Mouse (Mus musculus): ENCODE measurements around the gene Tbc1d22a. TPM values are rescaled to one million over a fixed set of nuclear protein-coding genes. Genes with fewer than 3 reads are reported as not detected.

The Tbc1d22a gene
- polyA plus RNA-seq, 1 experiment = 30.9 TPM

DNA sequence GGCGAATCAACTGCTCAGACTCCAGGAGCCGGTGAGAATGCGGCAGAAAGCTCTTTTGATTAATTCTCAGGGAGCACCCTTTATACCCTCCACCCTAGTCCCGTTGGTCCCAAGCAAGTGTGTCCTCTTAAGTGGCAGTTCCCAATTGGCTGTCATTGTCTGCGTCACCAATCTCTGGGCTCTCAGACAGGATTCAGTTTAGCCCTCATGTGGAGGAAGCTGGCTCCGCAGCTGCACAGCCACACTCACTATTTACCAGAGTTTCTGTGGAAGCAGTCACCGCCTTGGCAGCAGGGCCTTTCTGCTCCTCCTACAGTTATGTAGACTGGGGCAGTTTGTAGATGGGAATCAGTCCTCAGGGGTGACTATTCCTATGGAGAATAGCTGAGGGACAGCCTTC, 256.9 kb downstream of the Tbc1d22a start:
- 87% methylated on average over 7 of the region's 7 CpGs for WGBS
- DNase-seq (ENCODE audit: low read depth, low spot score) = no peak

GRCm38 (mm10) chr15:86473473-86473872, 259.2 kb downstream of the Tbc1d22a start:
- 72% methylated on average over 11 of the region's 11 CpGs for WGBS
- DNase-seq (ENCODE audit: low read depth, low spot score) = no peak

DNA sequence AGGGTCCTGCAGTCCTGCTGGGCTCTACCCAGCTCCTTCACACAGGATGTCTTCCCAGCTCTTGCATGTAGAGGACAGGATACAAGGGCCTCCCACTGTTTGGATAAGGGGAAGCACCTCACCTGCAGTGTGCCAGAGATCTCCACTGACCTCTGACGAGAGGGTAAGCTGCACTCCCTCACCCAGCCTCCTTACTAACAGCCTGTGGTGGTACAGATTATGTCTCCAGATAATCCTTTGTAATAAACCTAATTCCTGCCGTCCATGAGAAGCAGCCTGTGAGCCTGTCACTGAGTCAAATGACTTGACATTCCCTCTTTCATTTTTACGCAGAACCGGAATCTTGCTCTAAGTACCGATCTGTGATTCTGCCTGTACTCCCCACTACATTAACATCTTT, 260.7 kb downstream of the Tbc1d22a start:
- WGBS = 70% methylated on average over 5 of the region's 5 CpGs
- no peak for DNase-seq (ENCODE audit: low read depth, low spot score)

DNA sequence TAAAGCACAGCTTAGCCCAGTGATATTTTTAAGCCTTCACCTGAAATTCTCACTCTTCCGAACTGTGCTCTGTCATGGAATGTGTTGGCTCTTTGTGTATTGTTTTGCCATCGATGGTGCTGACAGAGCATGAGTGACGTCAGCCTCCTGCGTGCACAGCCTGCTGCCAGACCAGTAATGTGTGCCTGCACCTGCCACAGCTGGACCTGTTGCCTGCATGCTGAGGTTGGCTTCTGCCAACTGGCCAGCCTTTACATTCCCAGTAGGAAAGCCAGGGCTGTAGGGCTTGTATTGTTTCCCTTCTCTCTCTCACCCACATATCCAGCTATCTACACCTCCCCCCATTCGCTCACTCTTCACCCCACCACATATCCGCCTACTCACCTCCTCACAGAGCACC, 262.2 kb downstream of the Tbc1d22a start:
- 80% methylated on average over 6 of the region's 6 CpGs for WGBS
- DNase-seq (ENCODE audit: low read depth, low spot score) = no peak

GRCm38 (mm10) chr15:86477032-86477431, 262.8 kb downstream of the Tbc1d22a start:
- 47% methylated on average over 6 of the region's 6 CpGs for WGBS
- DNase-seq (ENCODE audit: low read depth, low spot score) = no peak

DNA sequence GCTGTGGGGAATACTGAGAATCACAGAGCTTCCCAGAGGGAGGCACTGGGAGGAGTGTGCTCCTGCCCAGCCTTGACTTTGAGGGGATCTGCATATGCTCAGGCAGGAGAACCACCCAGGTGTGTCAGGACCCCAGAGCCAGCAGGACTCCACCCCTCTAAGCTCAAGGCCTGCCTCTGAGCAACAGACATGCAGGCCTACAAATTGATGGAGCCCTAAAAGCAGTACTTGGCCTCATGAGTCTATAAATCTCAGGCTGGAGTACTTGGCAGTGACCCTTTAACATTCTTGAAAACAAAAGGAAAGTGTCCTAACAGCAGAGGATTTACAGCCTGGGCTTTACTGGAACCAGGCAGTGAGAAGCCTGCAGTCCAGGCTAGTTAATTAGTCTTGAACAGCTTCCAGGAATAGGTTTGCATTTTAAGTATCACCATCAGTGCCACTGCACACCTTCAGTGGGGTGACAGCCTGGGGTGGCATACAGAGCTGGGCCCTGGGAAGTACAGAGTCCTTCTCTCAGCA, 263.3 kb downstream of the Tbc1d22a start:
- DNase-seq (ENCODE audit: low read depth, low spot score) = no peak

- WGBS = 82% methylated on average over 13 of the region's 13 CpGs
- no peak for DNase-seq (ENCODE audit: low read depth, low spot score)
These were observed 264.6 kb downstream of the Tbc1d22a start for GRCm38 (mm10) chr15:86478685-86479502.

DNA sequence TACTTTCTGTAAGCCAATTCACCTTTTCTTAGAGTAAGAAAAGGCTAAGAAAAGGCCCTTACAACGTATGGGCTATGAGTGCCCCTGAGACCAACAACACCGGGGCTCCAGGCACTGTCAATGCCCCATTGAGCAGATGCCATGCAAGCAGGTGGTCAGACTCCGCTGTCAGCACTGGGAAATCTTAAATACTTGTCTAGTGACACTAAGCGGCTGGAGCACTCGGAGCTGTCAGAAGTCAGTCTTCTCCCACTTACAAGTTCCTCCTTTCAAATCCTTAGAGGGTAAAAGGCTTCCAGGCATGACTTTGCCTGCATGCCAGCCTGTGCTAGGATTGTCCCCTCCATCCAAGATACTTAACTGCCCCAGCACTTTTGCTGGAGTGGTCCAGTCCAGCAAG, 268.1 kb downstream of the Tbc1d22a start:
- WGBS = 88% methylated on average over 5 of the region's 5 CpGs
- no peak for DNase-seq (ENCODE audit: low read depth, low spot score)

GRCm38 (mm10) chr15:86485815-86486214, 271.6 kb downstream of the Tbc1d22a start:
- 68% methylated on average over 6 of the region's 6 CpGs for WGBS
- DNase-seq (ENCODE audit: low read depth, low spot score) = no peak

GRCm38 (mm10) chr15:86487359-86487758, 273.1 kb downstream of the Tbc1d22a start:
- DNase-seq (ENCODE audit: low read depth, low spot score) = no peak
- 74% methylated on average over 5 of the region's 5 CpGs for WGBS

GRCm38 (mm10) chr15:86491434-86492099, 277.3 kb downstream of the Tbc1d22a start:
- 82% methylated on average over 12 of the region's 12 CpGs for WGBS
- no peak for DNase-seq (ENCODE audit: low read depth, low spot score)

DNA sequence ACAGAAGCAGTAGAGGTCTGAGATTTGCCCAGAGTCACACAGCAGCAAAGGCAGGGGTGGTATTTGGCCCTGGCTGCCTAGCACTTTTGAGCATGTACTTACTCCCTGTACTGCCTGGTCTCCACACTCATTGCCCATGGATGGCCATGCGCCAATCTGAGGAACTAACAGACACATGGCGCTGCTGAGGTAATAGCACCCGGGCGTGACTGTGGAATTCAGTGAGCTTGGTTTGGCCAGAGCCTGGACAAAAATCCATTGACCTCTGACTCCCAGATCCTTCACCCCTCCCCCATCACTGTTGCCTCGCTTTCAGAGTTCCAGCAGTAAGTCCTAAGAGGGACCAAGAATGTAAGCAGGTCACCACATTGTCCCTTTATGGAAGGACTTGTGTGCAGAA, 278.4 kb downstream of the Tbc1d22a start:
- 69% methylated on average over 5 of the region's 5 CpGs for WGBS
- DNase-seq (ENCODE audit: low read depth, low spot score) = no peak

DNA sequence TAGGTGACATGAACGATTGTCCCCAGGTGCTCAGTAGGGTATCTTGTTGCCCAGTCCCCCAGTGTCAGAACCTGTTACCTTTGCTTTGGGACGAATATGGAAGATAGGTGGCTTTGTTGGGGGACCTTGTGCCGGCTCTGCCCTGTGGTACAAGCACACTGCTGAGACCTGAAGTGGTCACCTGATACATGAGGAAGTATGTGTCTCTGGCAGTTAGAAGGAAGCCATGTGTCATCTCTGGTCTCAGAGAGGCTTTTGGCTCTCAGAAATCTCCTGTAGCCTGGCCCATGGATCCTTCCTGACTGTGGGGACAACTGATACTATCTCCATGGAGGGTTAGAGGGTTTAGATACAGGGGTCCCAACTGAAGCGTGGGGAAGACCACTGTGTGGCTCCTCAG, 281.9 kb downstream of the Tbc1d22a start:
- WGBS = 80% methylated on average over 4 of the region's 4 CpGs
- no peak for DNase-seq (ENCODE audit: low read depth, low spot score)

DNA sequence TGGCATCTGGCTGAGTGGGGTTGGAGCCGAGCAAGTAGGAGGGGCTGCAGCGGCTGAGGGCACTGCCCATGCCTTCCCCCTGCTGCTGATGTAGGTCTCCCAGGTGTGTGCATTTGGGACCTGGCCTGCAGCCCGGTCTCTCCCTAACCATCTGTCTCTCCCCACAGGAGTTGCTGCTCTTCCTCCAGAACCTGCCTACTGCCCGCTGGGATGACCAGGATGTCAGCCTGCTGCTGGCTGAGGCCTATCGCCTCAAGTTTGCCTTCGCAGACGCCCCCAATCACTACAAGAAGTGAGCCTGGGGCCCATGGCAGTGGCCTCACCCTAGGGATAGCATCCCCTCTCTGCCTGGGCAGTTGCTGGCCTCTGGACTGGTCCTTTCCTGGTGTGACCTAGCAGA, 282.4 kb downstream of the Tbc1d22a start:
- DNase-seq (ENCODE audit: low read depth, low spot score) = no peak
- 91% methylated on average over 7 of the region's 7 CpGs for WGBS

GRCm38 (mm10) chr15:86500536-86500935, 286.3 kb downstream of the Tbc1d22a start:
- no peak for DNase-seq (ENCODE audit: low read depth, low spot score)

DNA sequence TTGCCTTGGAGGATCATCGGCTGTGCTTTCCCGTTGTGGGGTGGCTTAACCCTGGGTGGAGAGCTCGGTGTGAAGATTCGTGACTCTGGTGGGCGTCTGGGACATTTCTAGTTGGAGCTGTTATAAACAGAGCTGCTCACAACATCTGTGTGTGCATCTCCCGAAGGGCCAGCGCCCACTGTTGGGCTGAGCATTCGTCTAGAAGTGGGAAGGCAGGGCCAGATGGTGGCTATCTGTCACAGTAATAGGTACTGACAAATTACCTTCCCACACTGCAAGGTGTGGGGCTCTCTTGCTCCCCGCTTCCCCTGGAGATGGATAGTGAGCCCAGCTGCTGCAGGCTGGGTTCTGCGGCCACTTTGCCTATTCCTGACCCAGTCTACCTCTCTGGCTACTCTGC, 289.2 kb downstream of the Tbc1d22a start:
- 61% methylated on average over 10 of the region's 10 CpGs for WGBS
- no peak for DNase-seq (ENCODE audit: low read depth, low spot score)

GRCm38 (mm10) chr15:86506666-86507065, 292.4 kb downstream of the Tbc1d22a start:
- 55% methylated on average over 4 of the region's 4 CpGs for WGBS
- no peak for DNase-seq (ENCODE audit: low read depth, low spot score)

GRCm38 (mm10) chr15:86507546-86507945, 293.3 kb downstream of the Tbc1d22a start:
- no peak for DNase-seq (ENCODE audit: low read depth, low spot score)
- 77% methylated on average over 8 of the region's 8 CpGs for WGBS

DNA sequence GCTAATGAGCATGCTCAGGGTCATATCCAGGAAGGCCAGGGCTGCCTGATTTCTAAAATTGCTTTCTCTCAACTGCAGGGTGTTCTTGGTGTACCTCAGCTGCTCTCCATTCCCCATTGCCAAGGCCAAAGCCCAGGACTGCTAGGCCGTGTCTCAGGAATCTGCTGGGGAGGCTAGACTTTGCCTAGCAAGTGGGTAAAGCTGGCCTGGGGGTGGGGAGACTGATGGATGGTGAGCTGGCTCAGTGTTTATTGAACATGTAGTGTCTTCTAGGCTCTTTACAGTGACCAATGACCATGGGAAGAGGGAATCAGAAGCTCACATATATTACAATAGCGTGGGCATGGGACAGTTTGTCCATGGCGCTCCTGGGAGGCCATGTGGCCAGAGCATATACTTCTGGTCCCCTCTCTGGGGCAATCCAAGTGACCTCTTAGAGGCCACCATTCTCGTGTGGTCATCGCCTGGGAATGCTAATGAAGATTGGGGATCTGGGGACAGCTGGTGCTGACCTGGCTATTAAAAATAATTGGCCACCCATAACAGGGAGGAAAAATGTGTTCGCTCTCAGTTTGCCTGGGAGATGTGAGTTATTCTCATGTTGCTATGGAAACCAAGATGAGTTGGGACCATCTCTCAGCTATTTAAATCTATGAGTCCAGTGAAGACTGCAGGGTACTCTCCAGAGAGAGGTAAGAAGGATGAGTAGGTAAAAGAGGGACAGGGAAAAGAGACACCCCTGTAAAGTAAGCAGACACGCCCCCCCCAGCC, 294.3 kb downstream of the Tbc1d22a start:
- no peak for DNase-seq (ENCODE audit: low read depth, low spot score)
- WGBS = 65% methylated on average over 7 of the region's 7 CpGs

DNA sequence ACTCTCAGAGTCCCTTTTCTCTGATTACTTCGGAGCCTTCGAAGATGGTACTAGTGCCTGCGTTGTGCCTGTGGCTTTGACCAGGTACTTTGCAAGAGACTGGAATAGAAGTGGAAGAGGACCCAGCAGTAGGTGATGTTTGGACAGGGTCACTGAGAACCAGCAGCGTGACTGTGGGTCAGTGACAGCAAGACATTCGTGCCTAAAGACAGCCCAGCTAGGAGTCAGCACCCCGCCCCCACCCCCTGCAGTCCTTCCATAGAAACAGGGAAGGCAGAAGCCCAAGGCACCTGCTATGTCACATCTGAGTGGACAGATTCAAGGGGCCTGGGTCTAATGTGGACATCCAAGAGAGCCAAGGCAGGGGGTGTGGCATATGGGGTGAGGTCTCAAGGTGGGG, 295.3 kb downstream of the Tbc1d22a start:
- DNase-seq (ENCODE audit: low read depth, low spot score) = no peak
- 80% methylated on average over 6 of the region's 6 CpGs for WGBS

All from large intestine, adult 2 months (tissue).